Comparison of ENCODE assay signal across 18 mouse cellular contexts in genomic region chr2:78854315-78854714, GRCm38 (mm10). TPM values are rescaled to one million over a fixed set of nuclear protein-coding genes. Genes with fewer than 3 reads are reported as not detected.
DNase-seq lines count a peak whose midpoint lies in the region; ATAC-seq and TF ChIP-seq lines count a peak whose summit lies in the region.
"Had no signal": no experiment of that assay in that cellular context is flagged by ENCODE, and none has a peak within 500 bp of the region (broad histone marks: within the 10 kb centered on the region; RNA-seq: fewer than 3 reads in every experiment).

No protein-coding gene starts in this region.

- H3K27me3 ChIP-seq in hindbrain, embryonic 15.5 days, result no peaks in the 10 kb centered on the region
- H3K27me3 ChIP-seq in hindbrain, embryonic 13.5 days, result no peaks in the 10 kb centered on the region
- no peaks in the 10 kb centered on the region for H3K27me3 ChIP-seq in kidney, postnatal 0 days (ENCODE audit: insufficient read depth, low read length)
- H3K27me3 ChIP-seq in Patski, result no peaks in the 10 kb centered on the region
- H3K27me3 ChIP-seq in hindbrain, postnatal 0 days (ENCODE audit: insufficient read depth, low read length), result no peaks in the 10 kb centered on the region
- H3K27me3 ChIP-seq: CH12.LX; embryonic facial prominence, embryonic 15.5 days; heart, embryonic 12.5 days had no signal

- H3K9ac ChIP-seq in hindbrain, embryonic 15.5 days, result no peak overlapping the region
- no peak overlapping the region for H3K9ac ChIP-seq in hindbrain, embryonic 13.5 days
- H3K9ac ChIP-seq in kidney, postnatal 0 days (ENCODE audit: low read depth, low read length), result no peak overlapping the region
- H3K9ac ChIP-seq in hindbrain, postnatal 0 days (replicated peaks; ENCODE audit: low read length), result no peak overlapping the region
- H3K9ac ChIP-seq: embryonic facial prominence, embryonic 15.5 days; heart, embryonic 12.5 days had no signal

- DNase-seq in kidney, postnatal 0 days (ENCODE audit: low spot score), result peak; percentile 28
- DNase-seq in kidney, postnatal 10 days, result no peak
- DNase-seq in Patski (ENCODE audit: low read depth, low spot score), result no peak
- DNase-seq in hindbrain, postnatal 0 days (ENCODE audit: low spot score), result peak; percentile 37
- DNase-seq: adrenal gland, adult 8-10 months; adrenal gland, postnatal 36 days; cerebellum, adult 2 months; cerebellum, postnatal 10 days; gastrocnemius, adult 2 months; gastrocnemius, postnatal 25 days had no signal

- no peak overlapping the region for H3K4me3 ChIP-seq in hindbrain, embryonic 15.5 days
- H3K4me3 ChIP-seq in hindbrain, embryonic 13.5 days, result no peak overlapping the region
- H3K4me3 ChIP-seq in kidney, postnatal 0 days (replicated peaks; ENCODE audit: low read depth, low read length), result no peak overlapping the region
- H3K4me3 ChIP-seq in hindbrain, postnatal 0 days (ENCODE audit: low read length), result no peak overlapping the region
- H3K4me3 ChIP-seq: embryonic facial prominence, embryonic 15.5 days; erythroblast, embryonic 14.5 days; forebrain, embryonic 10.5 days; gastrocnemius, adult 2 months; heart, embryonic 12.5 days had no signal

- no peak overlapping the region for H3K27ac ChIP-seq in hindbrain, embryonic 15.5 days (replicated peaks)
- no peak overlapping the region for H3K27ac ChIP-seq in hindbrain, embryonic 13.5 days
- no peak overlapping the region for H3K27ac ChIP-seq in kidney, postnatal 0 days
- no peak overlapping the region for H3K27ac ChIP-seq in hindbrain, postnatal 0 days
- H3K27ac ChIP-seq: embryonic facial prominence, embryonic 15.5 days; forebrain, embryonic 10.5 days; gastrocnemius, adult 2 months had no signal

- H3K4me2 ChIP-seq in hindbrain, embryonic 15.5 days, result no peak overlapping the region
- no peak overlapping the region for H3K4me2 ChIP-seq in hindbrain, embryonic 13.5 days
- no peak overlapping the region for H3K4me2 ChIP-seq in kidney, postnatal 0 days (ENCODE audit: low read length)
- H3K4me2 ChIP-seq in hindbrain, postnatal 0 days (ENCODE audit: low read depth, low read length), result no peak overlapping the region
- H3K4me2 ChIP-seq: embryonic facial prominence, embryonic 15.5 days; heart, embryonic 12.5 days had no signal

- H3K36me3 ChIP-seq in hindbrain, embryonic 15.5 days, result no peaks in the 10 kb centered on the region
- H3K36me3 ChIP-seq in hindbrain, embryonic 13.5 days, result no peaks in the 10 kb centered on the region
- no peaks in the 10 kb centered on the region for H3K36me3 ChIP-seq in kidney, postnatal 0 days (ENCODE audit: insufficient read depth, low read length)
- no peaks in the 10 kb centered on the region for H3K36me3 ChIP-seq in hindbrain, postnatal 0 days (ENCODE audit: insufficient read depth, low read length)
- H3K36me3 ChIP-seq: embryonic facial prominence, embryonic 15.5 days; forebrain, embryonic 10.5 days; heart, embryonic 12.5 days had no signal

- no peak for TF ChIP-seq CTCF in kidney, postnatal 0 days (IDR thresholded peaks at IDR 0.05; ENCODE audit: low read depth)
- no peak for TF ChIP-seq CTCF in Patski (IDR thresholded peaks at IDR 0.05)
- TF ChIP-seq CTCF in hindbrain, postnatal 0 days (IDR thresholded peaks at IDR 0.05; ENCODE audit: low read depth), result no peak

- no peaks in the 10 kb centered on the region for H3K4me1 ChIP-seq in hindbrain, embryonic 15.5 days (replicated peaks)
- H3K4me1 ChIP-seq in hindbrain, embryonic 13.5 days (replicated peaks), result no peaks in the 10 kb centered on the region
- H3K4me1 ChIP-seq in kidney, postnatal 0 days (replicated peaks; ENCODE audit: insufficient read depth, low read length), result no peaks in the 10 kb centered on the region
- H3K4me1 ChIP-seq in hindbrain, postnatal 0 days (ENCODE audit: insufficient read depth, low read length), result no peaks in the 10 kb centered on the region
- H3K4me1 ChIP-seq: embryonic facial prominence, embryonic 15.5 days; forebrain, embryonic 10.5 days had no signal

- POLR2A ChIA-PET in Patski (lab: Charles Lee), result no interaction called here

- WGBS in hindbrain, embryonic 15.5 days, result 62% methylated on average over 8 of the region's 8 CpGs
- WGBS in hindbrain, embryonic 13.5 days, result 65% methylated on average over 8 of the region's 8 CpGs
- 43% methylated on average over 8 of the region's 8 CpGs for WGBS in kidney, postnatal 0 days
- 55% methylated on average over 8 of the region's 8 CpGs for WGBS in hindbrain, postnatal 0 days

- CTCF ChIA-PET in Patski (lab: Charles Lee), result interaction anchor here (1.1 to 1.4 kb wide), 2 partner anchors 28 to 377 kb away, joined by 3 read pairs; no protein-coding TSS in a partner anchor

- peak; percentile 68; the same call in 1 of the 2 replicates for ATAC-seq in hindbrain, embryonic 15.5 days (ENCODE audit: low FRiP score, low read depth)
- no peak for ATAC-seq in hindbrain, embryonic 13.5 days (ENCODE audit: low FRiP score)
- ATAC-seq in kidney, postnatal 0 days (replicated peaks; ENCODE audit: low FRiP score, low read depth), result no peak; the same call in 1 of the 2 replicates
- ATAC-seq in Patski, result peak; percentile 67
- ATAC-seq in hindbrain, postnatal 0 days, result peak; percentile 75; the same call in 1 of the 2 replicates
- ATAC-seq: forebrain, embryonic 14.5 days had no signal

- in situ Hi-C loops in Patski (cut with MboI; ENCODE audit: low pct_unique_long_range_greater_than_20kb), result no loop called here

- no peaks in the 10 kb centered on the region for H3K9me3 ChIP-seq in hindbrain, embryonic 15.5 days
- no peaks in the 10 kb centered on the region for H3K9me3 ChIP-seq in hindbrain, embryonic 13.5 days
- no peaks in the 10 kb centered on the region for H3K9me3 ChIP-seq in kidney, postnatal 0 days (replicated peaks; ENCODE audit: low read length)
- no peaks in the 10 kb centered on the region for H3K9me3 ChIP-seq in hindbrain, postnatal 0 days (ENCODE audit: low read length)
- H3K9me3 ChIP-seq: embryonic facial prominence, embryonic 15.5 days; forebrain, embryonic 10.5 days; heart, embryonic 12.5 days had no signal

RNA-seq across cellular contexts. Expression of gene Ube2e3, which starts 13.6 kb away (rescaled TPM):
- 272 and 278 TPM in 2 replicates for polyA plus RNA-seq in hindbrain, embryonic 15.5 days (2015; fragmentation: Nextera tagmentation; extraction: Ambion mirVana)
- polyA plus RNA-seq in hindbrain, embryonic 13.5 days (2015; fragmentation: Nextera tagmentation; extraction: Ambion mirVana), result 313 TPM in 2 replicates
- 134 and 140 TPM in 2 replicates for polyA plus RNA-seq in kidney, postnatal 0 days (2015; fragmentation: Nextera tagmentation; extraction: Ambion mirVana)
- 74.3 TPM for polyA plus RNA-seq in Patski (2021)
- 203 and 227 TPM in 2 replicates for total RNA-seq in hindbrain, postnatal 0 days (2014; rRNA removed)
- 231 and 237 TPM in 2 replicates for polyA plus RNA-seq in hindbrain, postnatal 0 days (2015; fragmentation: Nextera tagmentation; extraction: Ambion mirVana)

Comparison
In these comparisons a context has a peak if more than half of its experiments do, and no peak if none do; other contexts are left out.
1. ATAC-seq: peak in hindbrain, embryonic 15.5 days (single experiment), Patski (single experiment) and hindbrain, postnatal 0 days (single experiment); none in hindbrain, embryonic 13.5 days (single experiment) and kidney, postnatal 0 days (single experiment).
2. DNase-seq: peak in kidney, postnatal 0 days (single experiment) and hindbrain, postnatal 0 days (single experiment); none in kidney, postnatal 10 days (single experiment) and Patski (single experiment).